Mouse (Mus musculus): ENCODE measurements around the gene Sh3bgrl3.
A peak's percentile ranks its signal among the peaks of the same experiment; 100 is the strongest.

Sh3bgrl3 gene

GRCm38 (mm10) chr4:134128983-134129362 lies 384 bp upstream of the Sh3bgrl3 start:
- DNase-seq (ENCODE audit: low spot score in 2 of 2), result no peak

- peak in 1 of 2 experiments; percentile 27 for DNase-seq (ENCODE audit: low spot score in 2 of 2)
These were observed 796 bp downstream of the Sh3bgrl3 start for GRCm38 (mm10) chr4:134127793-134128192.

GRCm38 (mm10) chr4:134127121-134127455 lies 1.5 kb downstream of the Sh3bgrl3 start:
- DNase-seq (ENCODE audit: low spot score in 2 of 2), result peak; percentile 75 to 79

- no peak for DNase-seq (ENCODE audit: low spot score in 2 of 2)
These were observed 2.1 kb downstream of the Sh3bgrl3 start for GRCm38 (mm10) chr4:134126300-134127120.

GRCm38 (mm10) chr4:134125383-134126060 lies 3.1 kb downstream of the Sh3bgrl3 start:
- no peak for DNase-seq (ENCODE audit: low spot score in 2 of 2)

GRCm38 (mm10) chr4:134123680-134124551 lies 4.7 kb downstream of the Sh3bgrl3 start:
- peak; percentile 85 to 91 for DNase-seq (ENCODE audit: low spot score in 2 of 2)

- no peak for DNase-seq (ENCODE audit: low spot score in 2 of 2)
These were observed 5.4 kb downstream of the Sh3bgrl3 start for GRCm38 (mm10) chr4:134123147-134123546.

- peak in 1 of 2 experiments; percentile 27 for DNase-seq (ENCODE audit: low spot score in 2 of 2)
These were observed 6.3 kb downstream of the Sh3bgrl3 start for GRCm38 (mm10) chr4:134122281-134122680.

- no peak for DNase-seq (ENCODE audit: low spot score in 2 of 2)
These were observed 7.0 kb downstream of the Sh3bgrl3 start for GRCm38 (mm10) chr4:134121571-134121970.

GRCm38 (mm10) chr4:134120916-134121315 lies 7.7 kb downstream of the Sh3bgrl3 start:
- DNase-seq (ENCODE audit: low spot score in 2 of 2), result no peak

GRCm38 (mm10) chr4:134120192-134120805 lies 8.3 kb downstream of the Sh3bgrl3 start:
- no peak for DNase-seq (ENCODE audit: low spot score in 2 of 2)

GRCm38 (mm10) chr4:134119644-134120043 lies 8.9 kb downstream of the Sh3bgrl3 start:
- DNase-seq (ENCODE audit: low spot score in 2 of 2), result no peak

GRCm38 (mm10) chr4:134119042-134119441 lies 9.5 kb downstream of the Sh3bgrl3 start:
- DNase-seq (ENCODE audit: low spot score in 2 of 2), result no peak

GRCm38 (mm10) chr4:134118126-134118800 lies 10.3 kb downstream of the Sh3bgrl3 start:
- no peak for DNase-seq (ENCODE audit: low spot score in 2 of 2)

GRCm38 (mm10) chr4:134117012-134117411 lies 11.6 kb downstream of the Sh3bgrl3 start:
- DNase-seq (ENCODE audit: low spot score in 2 of 2), result no peak

GRCm38 (mm10) chr4:134116501-134116900 lies 12.1 kb downstream of the Sh3bgrl3 start:
- DNase-seq (ENCODE audit: low spot score in 2 of 2), result no peak

- DNase-seq (ENCODE audit: low spot score in 2 of 2), result no peak
These were observed 13.1 kb downstream of the Sh3bgrl3 start for GRCm38 (mm10) chr4:134115215-134116144.

GRCm38 (mm10) chr4:134114038-134114437 lies 14.6 kb downstream of the Sh3bgrl3 start:
- DNase-seq (ENCODE audit: low spot score in 2 of 2), result no peak

- no peak for DNase-seq (ENCODE audit: low spot score in 2 of 2)
These were observed 15.1 kb downstream of the Sh3bgrl3 start for GRCm38 (mm10) chr4:134113356-134113994.

- DNase-seq (ENCODE audit: low spot score in 2 of 2), result no peak
These were observed 16.2 kb downstream of the Sh3bgrl3 start for GRCm38 (mm10) chr4:134112403-134112802.

Measured in right cerebral cortex, adult 2 months (tissue).